ENCODE assay signal across 28 mouse cellular contexts in genomic region chr5:122715723-122716122, GRCm38 (mm10).
"Had no signal": no experiment of that assay in that cellular context is flagged by ENCODE, and none has a peak within 500 bp of the region (broad histone marks: within the 10 kb centered on the region; RNA-seq: fewer than 3 reads in every experiment).

No protein-coding gene starts in this region.

- H3K9ac ChIP-seq: hindbrain, embryonic 12.5 days; hindbrain, embryonic 14.5 days; intestine, embryonic 15.5 days; kidney, embryonic 15.5 days; limb, embryonic 12.5 days; liver, embryonic 13.5 days; liver, embryonic 15.5 days; liver, postnatal 0 days had no signal

- H3K27ac ChIP-seq: heart, adult 2 months; hindbrain, embryonic 10.5 days; hindbrain, embryonic 12.5 days; hindbrain, embryonic 14.5 days; intestine, embryonic 15.5 days; kidney, embryonic 15.5 days; kidney, postnatal 0 days; left cerebral cortex, adult 2 months; limb, embryonic 10.5 days; limb, embryonic 12.5 days; liver, embryonic 13.5 days; liver, embryonic 15.5 days had no signal

- H3K9me3 ChIP-seq: hindbrain, embryonic 12.5 days; intestine, embryonic 15.5 days; kidney, embryonic 15.5 days; limb, embryonic 10.5 days; liver, embryonic 13.5 days; liver, embryonic 15.5 days had no signal

- H3K4me1 ChIP-seq: hindbrain, embryonic 10.5 days; hindbrain, embryonic 12.5 days; intestine, embryonic 15.5 days; limb, embryonic 10.5 days; liver, embryonic 13.5 days; liver, embryonic 15.5 days had no signal

- H3K4me2 ChIP-seq: heart, embryonic 11.5 days; hindbrain, embryonic 12.5 days; hindbrain, embryonic 14.5 days; intestine, embryonic 15.5 days; kidney, embryonic 15.5 days; limb, embryonic 12.5 days; liver, embryonic 11.5 days; liver, embryonic 13.5 days; liver, embryonic 15.5 days had no signal

- H3K27me3 ChIP-seq: hindbrain, embryonic 12.5 days; intestine, embryonic 15.5 days; kidney, embryonic 15.5 days; limb, embryonic 12.5 days; liver, embryonic 13.5 days; liver, embryonic 15.5 days had no signal

- H3K36me3 ChIP-seq: hindbrain, embryonic 10.5 days; hindbrain, embryonic 12.5 days; intestine, embryonic 15.5 days; kidney, embryonic 15.5 days; limb, embryonic 10.5 days; limb, embryonic 12.5 days had no signal

- ATAC-seq: hindbrain, embryonic 16.5 days; inflammation-experienced regulatory T-cells, adult 6 months; intestine, embryonic 15.5 days; intestine, postnatal 0 days; liver, postnatal 0 days had no signal

- DNase-seq: gastrocnemius, postnatal 14 days; gastrocnemius, postnatal 36 days; heart, adult 2 months; heart, postnatal 10 days; heart, postnatal 4 days; kidney, adult 18-20 months; kidney, adult 8-10 months; kidney, postnatal 14 days; kidney, postnatal 36 days; layer of hippocampus, adult 9-11 months; liver; liver, embryonic 13.5 days; liver, postnatal 0 days had no signal

- H3K4me3 ChIP-seq: heart, adult 2 months; hindbrain, embryonic 10.5 days; hindbrain, embryonic 12.5 days; intestine, embryonic 15.5 days; kidney, embryonic 15.5 days; left cerebral cortex, adult 2 months; limb, embryonic 10.5 days; limb, embryonic 12.5 days; liver, embryonic 13.5 days; liver, embryonic 15.5 days had no signal
